Mouse (Mus musculus): ENCODE measurements at regions not wholly inside any gene's neighbourhood (a gene's known extent, or its start where the extent isn't known, plus 50 kb on each side); places are given as distances from the start of the nearest gene placed in this dataset.

DNA sequence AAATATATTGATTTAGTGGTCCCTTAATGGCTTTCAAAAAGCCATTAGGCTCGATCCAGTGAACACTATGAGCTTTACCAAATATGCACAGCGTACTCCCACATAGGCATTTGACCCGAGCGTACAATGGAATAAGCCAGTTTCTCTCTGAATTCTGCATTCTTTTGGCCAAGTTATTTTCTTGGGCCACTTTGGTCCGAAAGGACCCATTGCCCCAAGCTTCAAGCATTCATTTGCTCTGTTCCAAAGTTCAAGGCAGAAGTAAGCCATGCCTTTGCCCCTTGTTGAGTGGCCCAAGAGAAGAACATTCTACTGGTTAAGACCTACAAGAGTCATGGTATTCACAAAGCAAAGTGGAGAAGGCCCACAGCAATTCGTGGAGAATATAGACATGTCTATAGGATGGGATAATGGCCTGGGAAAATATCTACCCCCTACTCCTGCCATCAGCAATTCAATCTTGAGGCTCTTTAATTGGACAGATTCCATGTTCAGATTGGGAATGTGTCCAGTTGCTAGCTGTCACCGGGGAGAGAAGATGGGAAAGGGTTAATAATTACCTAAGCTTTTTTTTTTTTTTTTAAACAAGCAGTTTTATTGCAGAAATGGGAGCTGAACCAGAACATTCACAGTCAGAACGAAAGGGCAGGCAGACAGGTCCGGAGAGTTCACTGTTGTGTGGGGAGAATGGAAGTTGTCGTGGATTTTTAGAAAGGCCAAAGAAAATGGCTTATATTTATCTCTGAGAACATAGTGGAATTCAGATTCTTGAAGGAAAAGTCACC lies 175.5 kb upstream of the Nr2f2 start:
- no peak for DNase-seq

- DNase-seq, result no peak
These were observed 172.6 kb upstream of the Nr2f2 start for GRCm38 (mm10) chr7:70539121-70539642.

DNA sequence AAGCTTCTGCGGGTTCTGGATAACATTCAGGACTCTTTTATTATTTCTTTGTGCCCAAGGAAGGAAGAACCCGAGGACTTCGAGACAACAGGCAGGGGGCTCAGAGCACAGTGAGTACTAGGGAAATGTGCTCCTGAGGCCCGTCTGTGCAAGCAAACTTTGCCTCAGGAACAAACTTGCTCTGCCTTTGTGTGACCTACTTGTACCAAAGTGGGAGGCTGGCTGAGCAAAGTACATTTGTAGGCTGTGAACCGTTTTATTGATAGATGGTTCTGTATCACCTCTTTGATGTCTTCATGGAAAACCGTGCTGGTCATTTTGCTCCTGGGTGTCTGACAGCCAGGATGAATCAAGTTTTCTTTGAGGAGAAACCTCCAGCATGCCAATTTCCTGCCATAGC lies 169.5 kb upstream of the Nr2f2 start:
- no peak for DNase-seq

GRCm38 (mm10) chr7:70533552-70533951 lies 167.0 kb upstream of the Nr2f2 start:
- no peak for DNase-seq

GRCm38 (mm10) chr7:70527921-70528320 lies 161.4 kb upstream of the Nr2f2 start:
- DNase-seq, result no peak

DNA sequence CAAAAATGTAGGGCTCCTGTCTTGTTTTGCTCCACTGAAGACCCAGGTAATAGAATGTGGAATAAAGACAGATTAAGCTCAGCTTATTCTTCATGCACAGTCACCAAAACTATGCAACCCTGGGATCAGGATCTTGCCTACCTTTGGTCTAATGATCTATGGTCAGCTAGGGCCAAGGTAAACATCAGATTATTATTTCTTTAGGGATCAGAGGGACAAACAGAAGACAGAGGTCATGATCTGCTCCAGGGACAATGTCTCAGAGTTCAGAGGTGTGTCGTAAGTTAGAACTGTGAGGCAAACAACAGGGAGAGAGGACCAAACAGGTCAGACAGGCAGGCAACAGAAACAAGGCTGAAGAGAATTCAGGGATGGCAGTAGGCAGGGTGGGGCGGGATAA lies 158.8 kb upstream of the Nr2f2 start:
- DNase-seq, result no peak

DNA sequence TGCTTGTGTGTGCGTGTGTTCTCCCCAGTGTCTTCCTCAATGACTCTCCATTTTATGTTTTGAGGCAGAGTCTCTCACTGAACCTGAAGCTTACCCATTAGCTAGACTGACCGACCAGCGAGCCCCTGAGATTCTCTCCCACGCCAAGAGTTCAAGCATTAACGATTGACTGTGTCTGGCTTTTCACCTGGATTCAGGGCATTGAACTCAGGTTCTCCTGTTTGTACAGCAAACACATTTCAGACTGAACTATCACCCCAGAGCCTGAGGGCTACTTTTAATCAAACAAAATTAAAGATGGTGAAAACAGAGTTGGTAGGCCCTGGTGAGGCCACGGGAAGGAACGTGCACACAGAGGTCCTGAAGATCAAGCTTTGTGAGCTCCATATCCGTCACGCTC lies 158.2 kb upstream of the Nr2f2 start:
- no peak for DNase-seq

DNA sequence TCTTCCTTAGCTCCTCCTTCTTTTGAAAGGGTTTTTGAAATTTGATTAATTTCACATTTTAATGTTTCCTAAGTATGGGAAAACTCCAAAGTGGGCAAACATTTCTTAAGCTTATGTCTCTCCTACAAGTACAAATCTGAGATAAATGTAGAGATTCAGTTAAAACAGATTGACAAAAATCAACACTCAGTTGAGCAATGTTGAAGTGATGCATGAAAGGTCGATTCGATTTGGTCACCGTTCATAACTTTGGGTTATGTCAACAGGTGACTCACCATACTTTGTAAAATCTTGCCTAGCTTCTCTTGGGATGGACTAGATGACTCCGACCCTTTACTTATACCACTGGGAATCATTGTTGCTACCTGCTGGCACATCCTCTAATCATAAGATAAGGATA lies 157.7 kb upstream of the Nr2f2 start:
- DNase-seq, result no peak

DNA sequence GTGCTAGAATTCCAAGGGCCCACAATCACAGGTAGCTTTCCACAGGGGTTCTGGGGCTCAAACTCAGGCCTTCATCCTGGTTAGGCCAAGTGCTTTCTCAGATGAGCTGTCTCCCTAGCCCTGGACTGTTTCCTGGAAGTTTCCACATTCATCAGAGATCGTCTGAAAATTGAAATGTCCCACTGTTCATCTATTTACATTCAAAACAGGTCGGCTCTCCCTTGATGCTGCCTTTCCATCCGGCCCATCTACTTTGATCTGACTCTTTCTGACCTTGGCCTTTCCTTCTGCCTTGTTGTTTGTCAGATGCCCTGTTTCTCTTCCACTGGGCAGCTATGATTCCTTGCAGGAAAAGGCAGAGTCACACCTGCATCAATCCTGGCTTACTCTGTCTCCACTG lies 150.2 kb upstream of the Nr2f2 start:
- DNase-seq, result no peak

DNA sequence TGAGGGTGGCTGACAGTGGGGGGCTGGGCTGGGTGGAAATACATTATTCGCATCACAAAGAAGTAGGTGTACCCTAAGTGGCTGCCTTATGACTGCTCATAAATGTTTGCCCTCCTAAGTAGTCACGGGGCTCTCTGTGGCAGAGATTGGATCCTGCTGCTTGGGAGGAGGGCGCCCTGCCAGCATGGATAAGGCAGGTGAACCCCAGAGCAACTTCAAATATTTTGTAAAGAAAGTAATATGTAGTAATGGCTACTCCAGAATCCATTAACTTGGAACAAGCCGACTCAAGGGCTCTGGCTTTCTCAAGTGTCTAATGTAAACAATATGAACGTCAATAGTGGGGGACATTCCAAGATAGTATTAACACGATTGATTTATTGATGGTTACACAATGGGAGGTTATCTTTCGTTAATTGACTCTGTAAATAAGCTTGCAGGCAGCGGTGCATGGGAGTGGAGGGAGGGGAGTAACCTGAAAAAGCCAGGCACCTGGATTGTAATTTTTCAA lies 148.9 kb upstream of the Nr2f2 start:
- DNase-seq, result no peak

DNA sequence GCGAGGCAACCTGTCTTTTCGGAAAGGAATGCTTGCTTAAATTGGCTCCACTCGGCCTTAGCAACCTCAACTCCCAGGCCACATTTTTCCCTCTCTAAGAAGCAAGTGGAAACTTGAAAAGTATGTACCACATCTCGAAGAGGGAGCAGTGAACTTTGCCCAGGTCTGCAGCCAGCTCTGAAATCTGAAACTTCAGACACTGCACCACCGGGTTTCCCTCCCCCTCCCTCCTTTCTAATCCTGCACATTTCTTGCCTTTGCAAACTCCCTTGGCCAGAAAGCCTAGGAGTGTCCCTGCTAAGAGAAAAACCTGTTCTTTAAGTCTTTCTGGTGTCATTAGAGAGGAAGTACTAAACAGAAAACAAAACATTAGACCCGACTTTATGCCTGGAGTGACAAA lies 148.1 kb upstream of the Nr2f2 start:
- DNase-seq, result no peak

- no peak for DNase-seq
These were observed 145.8 kb upstream of the Nr2f2 start for GRCm38 (mm10) chr7:70512354-70512753.

GRCm38 (mm10) chr7:70505671-70506181 lies 139.2 kb upstream of the Nr2f2 start:
- DNase-seq, result no peak

DNA sequence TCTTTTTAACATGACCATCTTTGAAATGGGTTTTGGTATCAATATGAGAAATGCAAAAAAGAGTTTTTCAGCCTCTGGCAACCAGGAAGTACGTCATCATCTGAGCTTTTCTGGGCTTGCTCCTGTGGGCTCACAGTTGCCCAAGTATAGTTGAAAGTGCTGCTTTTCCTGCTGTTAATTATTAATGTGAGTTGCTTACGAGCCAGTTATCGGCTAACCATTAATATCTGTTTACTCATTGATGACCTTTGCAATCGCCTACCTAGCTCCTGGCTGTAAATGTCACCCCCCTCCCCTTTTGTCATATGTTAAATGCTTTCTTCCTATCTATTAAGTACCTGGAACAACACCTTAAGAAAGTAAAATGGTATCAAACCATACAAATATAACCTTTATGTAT lies 135.3 kb upstream of the Nr2f2 start:
- DNase-seq, result no peak

DNA sequence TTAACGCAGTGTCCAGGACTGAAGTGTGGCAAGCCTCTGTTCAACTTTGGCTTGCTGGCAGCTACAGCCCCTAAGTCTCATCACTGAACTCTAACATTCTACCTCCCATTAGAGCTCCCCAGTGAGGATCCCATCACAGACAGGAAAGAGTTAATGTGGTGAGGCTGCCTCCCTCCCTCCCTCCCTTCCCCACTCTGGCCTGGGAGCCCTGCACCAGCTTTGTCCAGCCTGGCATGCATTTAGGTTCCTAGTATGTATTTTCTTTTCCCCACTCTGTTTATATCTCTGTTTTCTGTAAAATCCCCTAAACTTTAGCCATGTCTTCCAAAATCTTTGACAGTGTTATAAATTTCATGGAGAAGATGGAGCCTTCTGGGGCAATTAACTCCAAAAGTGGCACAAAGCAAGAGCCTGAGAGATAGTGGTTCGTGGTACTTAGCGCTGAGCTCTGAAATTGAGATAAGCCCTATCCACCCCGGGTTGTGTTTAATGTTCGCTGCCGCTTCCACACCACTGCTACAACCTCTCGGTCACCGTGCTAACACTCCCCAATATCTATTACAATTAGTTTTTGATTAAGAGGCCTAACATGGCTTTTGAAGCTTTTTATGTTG lies 130.1 kb upstream of the Nr2f2 start:
- DNase-seq, result no peak

DNA sequence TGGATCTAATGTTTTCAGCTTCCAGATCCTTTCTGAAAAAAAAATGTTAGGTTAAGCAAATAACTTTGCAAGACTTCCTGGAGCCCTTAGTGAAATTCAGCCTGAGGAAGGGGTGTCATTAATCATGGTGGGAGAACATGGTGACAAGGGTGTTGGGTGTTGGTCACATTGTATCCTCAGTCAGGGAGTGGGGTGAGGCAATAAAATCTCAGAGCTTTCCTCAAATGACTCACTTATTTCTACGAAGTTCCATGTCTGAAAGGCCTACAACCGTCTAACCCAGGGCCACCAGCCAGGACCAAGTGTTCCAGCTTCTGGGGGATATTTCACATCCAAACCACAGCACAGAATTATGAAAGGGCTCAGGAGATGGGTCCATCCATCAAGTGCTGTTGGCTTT lies 117.7 kb upstream of the Nr2f2 start:
- DNase-seq, result no peak

GRCm38 (mm10) chr7:70483536-70483935 lies 117.0 kb upstream of the Nr2f2 start:
- DNase-seq, result no peak

GRCm38 (mm10) chr7:70481880-70482279 lies 115.3 kb upstream of the Nr2f2 start:
- no peak for DNase-seq

DNA sequence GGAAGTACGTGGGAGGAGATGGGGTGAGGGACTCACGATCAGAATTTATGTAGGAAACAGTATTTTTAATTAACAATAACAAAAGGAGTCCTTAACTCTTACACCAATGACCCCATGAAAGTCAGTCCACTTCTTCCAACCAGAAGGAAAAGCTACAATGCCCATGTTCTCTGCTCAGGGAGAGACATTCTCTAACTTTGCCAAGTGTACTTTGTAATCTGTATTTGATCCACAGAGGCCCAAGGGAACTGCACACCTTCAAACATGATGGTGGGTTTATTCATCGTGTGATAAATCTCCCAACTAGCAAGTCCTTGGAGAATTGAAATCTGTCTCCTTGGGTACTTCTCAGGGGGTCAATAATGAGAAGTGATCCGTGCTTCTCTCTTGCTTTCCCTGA lies 106.3 kb upstream of the Nr2f2 start:
- DNase-seq, result no peak

DNA sequence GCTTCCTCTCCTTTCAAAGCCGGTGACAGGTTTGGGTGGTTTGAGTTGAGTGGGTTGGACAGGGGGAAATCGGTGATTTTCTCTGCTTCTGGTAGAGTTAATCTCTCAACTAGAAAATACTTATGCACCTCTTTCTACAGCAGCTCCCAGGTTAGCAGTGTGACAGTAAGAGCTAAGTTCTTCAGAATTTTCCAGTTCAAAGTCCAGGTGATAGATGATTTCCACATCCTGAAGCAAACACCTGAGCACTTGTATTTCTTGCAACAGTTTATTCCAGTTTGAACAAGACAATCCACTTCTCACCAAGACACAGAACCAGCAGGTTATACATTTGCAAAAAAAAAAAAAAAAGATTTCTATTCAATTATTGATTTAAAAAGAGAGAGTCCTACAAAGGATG lies 104.0 kb upstream of the Nr2f2 start:
- DNase-seq, result no peak

- no peak for DNase-seq
These were observed 95.6 kb upstream of the Nr2f2 start for GRCm38 (mm10) chr7:70462131-70462530.

DNA sequence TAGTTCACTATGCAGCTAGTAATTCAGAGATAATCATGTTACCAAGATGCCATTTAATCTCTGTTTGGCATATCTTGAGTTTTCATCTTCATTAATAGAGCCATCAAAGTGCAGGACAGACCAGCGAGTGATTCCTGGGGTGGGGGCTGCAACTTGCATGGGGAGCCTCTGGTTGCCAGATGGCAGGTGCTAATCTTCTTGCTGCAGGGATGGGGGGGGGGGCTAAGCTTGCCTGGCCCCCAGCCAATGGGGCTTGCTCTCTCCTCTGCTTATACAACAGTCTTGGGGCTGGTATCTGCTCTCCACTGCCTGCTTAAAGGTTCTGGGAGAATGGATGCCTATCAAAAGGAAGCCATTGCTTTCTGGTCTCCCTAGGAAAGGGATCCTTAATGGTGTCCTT lies 88.0 kb upstream of the Nr2f2 start:
- DNase-seq, result no peak

- no peak for DNase-seq
These were observed 86.3 kb upstream of the Nr2f2 start for GRCm38 (mm10) chr7:70452816-70453215.

- DNase-seq, result no peak
These were observed 72.4 kb upstream of the Nr2f2 start for GRCm38 (mm10) chr7:70438908-70439307.

Data from thymus, postnatal 4 days (tissue).